Mouse (Mus musculus) MEL (cell line): ENCODE measurements around the gene Nqo1. TPM values are rescaled to one million over a fixed set of nuclear protein-coding genes. Genes with fewer than 3 reads are reported as not detected.

Experiments used
- DNase-seq: peaks from one replicate; pipeline ENCODE4 v3.0.0; 2011; ENCODE audit warnings: low read depth, low spot score
- H3K27ac ChIP-seq: 2 replicates; pipeline ENCODE4 v1.5.1; 2012; ENCODE audit warnings: low read depth, mild to moderate bottlenecking, control low read depth, low read length, moderate library complexity; ENCODE audit not compliant: control insufficient read depth
- H3K27me3 ChIP-seq, 2 experiments: fragments of 150-350 bp in 1 of 2; sonication (generic) in 1 of 2; 2 replicates each; pipeline ENCODE4 v1.6.1; 2012; ENCODE audit warnings: low read length in 2 of 2, mild to moderate bottlenecking in 2 of 2, improper control_type of control experiment in 1 of 2, moderate library complexity in 1 of 2; ENCODE audit not compliant: insufficient read depth in 2 of 2, control insufficient read depth in 1 of 2
- H3K36me3 ChIP-seq, 2 experiments: 2 replicates each; pipeline ENCODE4 v1.6.1; 2012 to 2014; ENCODE audit warnings: low read length in 2 of 2, improper control_type of control experiment in 1 of 2, inconsistent platforms in 1 of 2, mild to moderate bottlenecking in 1 of 2; ENCODE audit not compliant: insufficient read depth in 2 of 2, control insufficient read depth in 1 of 2
- H3K4me1 ChIP-seq, 2 experiments: fragments of 150-350 bp in 1 of 2; sonication (generic) in 1 of 2; 2 replicates each; pipeline ENCODE4 v1.6.1; 2012; ENCODE audit warnings: low read length in 2 of 2, improper control_type of control experiment in 1 of 2, mild to moderate bottlenecking in 1 of 2; ENCODE audit not compliant: insufficient read depth in 2 of 2, control insufficient read depth in 1 of 2
- H3K4me3 ChIP-seq, 2 experiments: fragments of 150-350 bp in 1 of 2; sonication (generic) in 1 of 2; 2 replicates each; pipeline ENCODE4 v1.5.1; 2012; ENCODE audit warnings: low read depth in 2 of 2, low read length in 2 of 2, mild to moderate bottlenecking in 2 of 2, moderate library complexity in 2 of 2, control low read depth in 1 of 2, improper control_type of control experiment in 1 of 2; ENCODE audit not compliant: control insufficient read depth in 1 of 2, insufficient read depth in 1 of 2
- H3K79me2 ChIP-seq: 2 replicates; pipeline ENCODE4 v1.6.1; 2012; ENCODE audit warnings: mild to moderate bottlenecking, low read length, moderate library complexity; ENCODE audit not compliant: control insufficient read depth, poor library complexity, insufficient read depth
- H3K9ac ChIP-seq: 2 replicates; pipeline ENCODE4 v1.6.1; 2012; ENCODE audit warnings: low read depth, mild to moderate bottlenecking, control low read depth, low read length, moderate library complexity; ENCODE audit not compliant: control insufficient read depth, poor library complexity, severe bottlenecking
- H3K9me3 ChIP-seq: fragments of 150-350 bp; sonication (generic); replicated peaks from 2 replicates; pipeline ENCODE4 v1.6.1; 2012; ENCODE audit warnings: mild to moderate bottlenecking, low read length, improper control_type of control experiment, moderate library complexity; ENCODE audit not compliant: insufficient read depth
- BHLHE40 ChIP-seq: IDR thresholded peaks from 2 replicates; pipeline ENCODE4 v1.6.1; 2012; ENCODE audit warnings: low read depth, mild to moderate bottlenecking, inconsistent platforms, low read length, improper control_type of control experiment, borderline replicate concordance
- CTCF ChIP-seq, 3 experiments: IDR thresholded peaks in 2 of 3; conservative IDR thresholded peaks in 1 of 3; 2 replicates each; pipeline ENCODE4 v1.5.1; 2011 to 2012; ENCODE audit warnings: low read length in 3 of 3, low read depth in 2 of 3, mild to moderate bottlenecking in 2 of 3, improper control_type of control experiment in 1 of 3, inconsistent platforms in 1 of 3, mixed read lengths in 1 of 3, moderate library complexity in 1 of 3; ENCODE audit not compliant: control insufficient read depth in 1 of 3, insufficient read depth in 1 of 3, poor library complexity in 1 of 3, severe bottlenecking in 1 of 3
- ELF1 ChIP-seq: IDR thresholded peaks from 2 replicates; pipeline ENCODE4 v1.6.1; 2014; ENCODE audit warnings: low read depth, mild to moderate bottlenecking, inconsistent platforms, low read length, improper control_type of control experiment, moderate library complexity
- EP300 ChIP-seq, 2 experiments: IDR thresholded peaks; 2 replicates each; pipeline ENCODE4 v1.6.1; 2011; ENCODE audit warnings: improper control_type of control experiment in 2 of 2, low read length in 2 of 2, low read depth in 1 of 2, mild to moderate bottlenecking in 1 of 2
- GABPA ChIP-seq: IDR thresholded peaks from 2 replicates; pipeline ENCODE4 v1.6.1; 2012; ENCODE audit warnings: low read depth, mild to moderate bottlenecking, inconsistent platforms, low read length, improper control_type of control experiment, moderate library complexity
- JUND ChIP-seq: IDR thresholded peaks from 2 replicates; pipeline ENCODE4 v1.6.1; 2011; ENCODE audit warnings: low read depth, mild to moderate bottlenecking, improper control_type of control experiment, low read length
- KAT2A ChIP-seq: conservative IDR thresholded peaks from 2 replicates; pipeline ENCODE4 v1.6.1; 2012; ENCODE audit warnings: low read depth, low read length, improper control_type of control experiment, inconsistent platforms
- MAFK ChIP-seq: IDR thresholded peaks from 2 replicates; pipeline ENCODE4 v1.6.1; 2011; ENCODE audit warnings: low read depth, mild to moderate bottlenecking, low read length, improper control_type of control experiment, borderline replicate concordance
- MAX ChIP-seq: IDR thresholded peaks from 2 replicates; pipeline ENCODE4 v1.6.1; 2011; ENCODE audit warnings: low read length, improper control_type of control experiment
- MAZ ChIP-seq: IDR thresholded peaks from 2 replicates; pipeline ENCODE4 v1.6.1; 2012; ENCODE audit warnings: low read depth, mild to moderate bottlenecking, inconsistent platforms, low read length, improper control_type of control experiment
- MYC ChIP-seq: IDR thresholded peaks from 2 replicates; pipeline ENCODE4 v1.6.1; 2011; ENCODE audit warnings: low read depth, mild to moderate bottlenecking, low read length, improper control_type of control experiment, moderate library complexity
- SMC3 ChIP-seq: IDR thresholded peaks from 2 replicates; pipeline ENCODE4 v1.6.1; 2011; ENCODE audit warnings: low read depth, low read length, improper control_type of control experiment
- UBTF ChIP-seq: IDR thresholded peaks from 2 replicates; pipeline ENCODE4 v1.6.1; 2012; ENCODE audit warnings: low read depth, mild to moderate bottlenecking, inconsistent platforms, low read length, improper control_type of control experiment, moderate library complexity, borderline replicate concordance; ENCODE audit not compliant: insufficient read depth
- USF1 ChIP-seq: IDR thresholded peaks from 2 replicates; pipeline ENCODE4 v1.6.1; 2014; ENCODE audit warnings: low read depth, mild to moderate bottlenecking, inconsistent platforms, low read length, improper control_type of control experiment, moderate library complexity
- ZMIZ1 ChIP-seq: IDR thresholded peaks from 2 replicates; pipeline ENCODE4 v1.6.1; 2012; ENCODE audit warnings: low read depth, mild to moderate bottlenecking, inconsistent platforms, low read length, improper control_type of control experiment, moderate library complexity
- ZNF384 ChIP-seq: IDR thresholded peaks from 2 replicates; pipeline ENCODE4 v1.6.1; 2012; ENCODE audit warnings: low read depth, mild to moderate bottlenecking, inconsistent platforms, low read length, improper control_type of control experiment
- polyA plus RNA-seq, 2 experiments: library from polyadenylated mRNA; stranded (reverse) in 1 of 2; unstranded in 1 of 2; fragments of >175 nt in 1 of 2; fragments of >200 nt in 1 of 2; gene quantifications; 2 replicates each; pipeline versions ENCODE4 v1.2.1 to v1.2.4; 2012; ENCODE audit warnings: low replicate concordance in 2 of 2, low read depth in 1 of 2; ENCODE audit not compliant: insufficient read length in 2 of 2, insufficient read depth in 1 of 2, missing spikeins in 1 of 2
- total RNA-seq: library from RNA; depleted of rRNA; stranded (reverse); fragments of 300-350 nt; gene quantifications from 2 replicates; pipeline ENCODE4 v1.2.3, GENCODE M21; 2012

Gene Nqo1
- total and polyA plus RNA-seq, 3 experiments: 8.0 to 8.8 TPM; not detected in 1

GRCm38 (mm10) chr8:107403038-107403781 lies at the start of gene Nqo1 (continued):
- TF ChIP-seq EP300 (IDR thresholded peaks at IDR 0.05; ENCODE audit: low read depth in 1 of 2, low read length in 2 of 2) (peak; percentile 20 to 65; a peak in 2 of 4 replicates), MYC (peak; percentile 77; the same call in 1 of the 2 replicates), MAZ (peak; percentile 66), BHLHE40 (no peak)

- Histone ChIP-seq H3K36me3 (no peaks in the 10 kb centered on the region), H3K9ac (no peak overlapping the region), H3K79me2 (no peaks in the 10 kb centered on the region), H3K4me1 (no peaks in the 10 kb centered on the region), H3K4me3 (no peak overlapping the region), H3K27me3 (no peaks in the 10 kb centered on the region), H3K27ac (no peak overlapping the region), H3K9me3 (no peaks in the 10 kb centered on the region)
- TF ChIP-seq MAX (no peak), SMC3 (no peak), ZMIZ1 (no peak), KAT2A (no peak)
- no peak for DNase-seq
These were observed 48.5 kb upstream of the Nqo1 start for GRCm38 (mm10) chr8:107451414-107452066.

- Histone ChIP-seq H3K9me3 (no peaks in the 10 kb centered on the region), H3K79me2 (no peaks in the 10 kb centered on the region), H3K36me3 (no peaks in the 10 kb centered on the region), H3K4me1 (no peaks in the 10 kb centered on the region), H3K9ac (no peak overlapping the region), H3K27ac (no peak overlapping the region), H3K4me3 (no peak overlapping the region), H3K27me3 (no peaks in the 10 kb centered on the region)
- DNase-seq: no peak
- TF ChIP-seq MAFK (no peak), UBTF (no peak), USF1 (no peak), CTCF (IDR thresholded peaks at IDR 0.05 in 2 of 3, conservative IDR thresholded peaks at IDR 0.05 in 1 of 3; ENCODE audit: control insufficient read depth in 1 of 3, insufficient read depth in 1 of 3, low read depth in 2 of 3, low read length in 3 of 3, poor library complexity in 1 of 3, severe bottlenecking in 1 of 3) (no peak), MAX (no peak), JUND (no peak), ELF1 (no peak), GABPA (no peak), ZNF384 (no peak)
- TF ChIP-seq, all 39 proteins: peak for 0
These were observed 46.6 kb upstream of the Nqo1 start for GRCm38 (mm10) chr8:107449655-107450054.
